Mouse (Mus musculus) erythroid progenitor cell, adult 5-6 weeks (primary cell): Measurements from ENCODE around the gene Rhox3e. TPM values are rescaled to one million over a fixed set of nuclear protein-coding genes. Genes with fewer than 3 reads are reported as not detected.
"Not testable (repeated sequence)": the region's sequence is repeated elsewhere in the genome, so short reads cannot be mapped to it uniquely, and the experiment has no call there.

Experiments used
- ATAC-seq: replicated peaks from 2 replicates; pipeline ENCODE4 v1.8.0; 2016; ENCODE audit warnings: moderate number of reproducible peaks, mild to moderate bottlenecking, moderate TSS enrichment, inconsistent platforms; ENCODE audit not compliant: poor library complexity, low FRiP score, severe bottlenecking
- total RNA-seq, 2 experiments: library from RNA; stranded (forward) in 1 of 2; stranded (reverse) in 1 of 2; fragments of 150-400 nt in 1 of 2; fragments of 186-747, 209-891 nt in 1 of 2; gene quantifications; 2 replicates each; pipeline versions ENCODE4 v1.2.3 to v1.2.4; 2015 to 2017; ENCODE audit warnings: low replicate concordance in 2 of 2

Gene Rhox3e
- total RNA-seq (2015; ENCODE audit: low replicate concordance) (not detected in 2 replicates), total RNA-seq (2017; ENCODE audit: low replicate concordance) (not detected in 2 replicates)

DNA sequence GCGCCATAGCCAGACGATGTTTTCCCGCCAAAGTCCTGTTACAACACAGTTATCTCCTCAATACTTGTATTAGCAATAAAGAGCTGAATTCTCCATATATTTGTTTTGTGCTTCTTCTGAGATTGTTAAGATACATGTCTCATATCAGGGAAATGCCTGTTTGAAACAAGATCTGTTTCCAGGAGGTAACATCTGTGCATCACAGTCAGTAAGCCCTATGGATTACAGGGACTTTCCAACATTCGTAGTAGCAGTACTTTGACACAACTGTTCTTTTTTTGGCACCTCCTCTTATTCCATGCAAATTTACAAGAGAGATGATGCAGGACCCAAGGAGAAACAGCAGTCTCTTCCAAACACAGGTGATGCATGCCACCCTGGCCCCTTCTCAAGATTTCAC is at the start of gene Rhox3e:
TSS of gene Rhox3e (plus strand) at position 301 of the 400 bp plus-strand sequence.
- not testable (repeated sequence) for ATAC-seq

GRCm38 (mm10) chrX:37514059-37514458 is 27.8 kb upstream of the Rhox3e start, which contains the start of gene Rhox4d:
TSS of gene Rhox4d (plus strand) at chrX:37514359.
- ATAC-seq, result not testable (repeated sequence)

GRCm38 (mm10) chrX:37530152-37530551 is 11.7 kb upstream of the Rhox3e start, which contains the start of gene Rhox2e:
TSS of gene Rhox2e (plus strand) at chrX:37530452.
- ATAC-seq, result not testable (repeated sequence)

DNA sequence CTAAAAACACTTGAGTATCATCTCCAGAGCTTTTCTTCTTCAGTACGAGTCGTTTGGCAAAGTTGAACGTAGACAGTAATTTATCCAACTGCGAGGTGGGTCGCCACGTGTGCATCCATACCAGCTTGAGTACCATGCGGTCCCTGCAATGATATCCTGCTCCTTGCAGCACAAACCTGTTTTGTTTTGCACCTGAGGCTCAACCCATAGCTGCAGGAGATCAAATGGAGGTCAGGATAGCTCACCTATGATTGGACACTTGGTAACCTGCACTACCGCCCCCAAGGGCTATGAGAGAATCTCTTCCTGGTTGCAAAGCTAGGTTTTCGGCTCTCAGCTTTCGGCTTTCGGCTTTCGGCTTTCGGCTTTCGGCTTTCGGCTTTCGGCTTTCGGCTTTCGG is 15.3 kb downstream of the Rhox3e start, which contains the start of gene Rhox4e:
TSS of gene Rhox4e (plus strand) at position 301 of the 400 bp plus-strand sequence.
- ATAC-seq, result not testable (repeated sequence)

- not testable (repeated sequence) for ATAC-seq
Measured at GRCm38 (mm10) chrX:37571105-37571504, 29.3 kb downstream of the Rhox3e start, which contains the start of gene Rhox2f. TSS of gene Rhox2f (plus strand) at chrX:37571405.

DNA sequence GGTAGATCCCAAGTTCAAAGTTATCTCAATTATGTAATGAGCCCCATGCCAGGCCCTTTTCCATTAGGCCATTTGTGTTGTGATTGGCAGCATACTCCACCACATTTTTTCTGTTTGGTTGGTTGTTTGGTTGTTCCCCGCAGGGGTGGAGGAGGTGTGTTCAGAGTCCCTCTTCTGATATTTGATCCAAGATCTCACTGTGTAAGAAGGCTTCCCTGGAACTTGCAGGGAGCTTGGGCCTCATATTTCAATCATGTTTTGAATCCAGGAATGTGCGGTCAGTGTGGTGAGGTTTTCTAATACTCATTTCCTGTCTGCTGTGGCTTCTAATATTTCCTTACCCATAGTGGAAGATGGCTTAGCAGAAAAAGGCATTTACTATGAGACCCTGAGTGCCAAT is 30.8 kb downstream of the Rhox3e start:
- not testable (repeated sequence) for ATAC-seq

- ATAC-seq, result not testable (repeated sequence)
Measured at GRCm38 (mm10) chrX:37580692-37581091, 38.9 kb downstream of the Rhox3e start, which contains the start of gene Rhox3f. TSS of gene Rhox3f (plus strand) at chrX:37580992.

Other genes with a start within 250 kb of the Rhox3e start
- not detected in 2 replicates for gene Rhox3a2, start 162.0 kb upstream of the Rhox3e start, total RNA-seq (2015; ENCODE audit: low replicate concordance)
- gene Rhox3a2, start 162.0 kb upstream of the Rhox3e start, total RNA-seq (2017; ENCODE audit: low replicate concordance), result not detected in 2 replicates
- gene Rhox4a2, start 151.2 kb upstream of the Rhox3e start, total RNA-seq (2015; ENCODE audit: low replicate concordance), result not detected in 2 replicates
- not detected in 2 replicates for gene Rhox4a2, start 151.2 kb upstream of the Rhox3e start, total RNA-seq (2017; ENCODE audit: low replicate concordance)
- gene Rhox2b, start 130.0 kb upstream of the Rhox3e start, total RNA-seq (2015; ENCODE audit: low replicate concordance), result not detected in 2 replicates
- not detected in 2 replicates for gene Rhox2b, start 130.0 kb upstream of the Rhox3e start, total RNA-seq (2017; ENCODE audit: low replicate concordance)
- gene Rhox4b, start 109.5 kb upstream of the Rhox3e start, total RNA-seq (2015; ENCODE audit: low replicate concordance), result not detected in 2 replicates
- not detected in 2 replicates for gene Rhox4b, start 109.5 kb upstream of the Rhox3e start, total RNA-seq (2017; ENCODE audit: low replicate concordance)
- gene Rhox2c, start 88.3 kb upstream of the Rhox3e start, total RNA-seq (2015; ENCODE audit: low replicate concordance), result not detected in 2 replicates
- gene Rhox2c, start 88.3 kb upstream of the Rhox3e start, total RNA-seq (2017; ENCODE audit: low replicate concordance), result not detected in 2 replicates
- not detected in 2 replicates for gene Rhox3c, start 83.4 kb upstream of the Rhox3e start, total RNA-seq (2015; ENCODE audit: low replicate concordance)
- gene Rhox3c, start 83.4 kb upstream of the Rhox3e start, total RNA-seq (2017; ENCODE audit: low replicate concordance), result not detected in 2 replicates
- gene Rhox4c, start 61.7 kb upstream of the Rhox3e start, total RNA-seq (2015; ENCODE audit: low replicate concordance), result not detected in 2 replicates
- not detected in 2 replicates for gene Rhox4c, start 61.7 kb upstream of the Rhox3e start, total RNA-seq (2017; ENCODE audit: low replicate concordance)
- not detected in 2 replicates for gene Rhox2d, start 48.6 kb upstream of the Rhox3e start, total RNA-seq (2015; ENCODE audit: low replicate concordance)
- gene Rhox2d, start 48.6 kb upstream of the Rhox3e start, total RNA-seq (2017; ENCODE audit: low replicate concordance), result not detected in 2 replicates
- not detected in 2 replicates for gene Rhox4d, start 27.7 kb upstream of the Rhox3e start, total RNA-seq (2015; ENCODE audit: low replicate concordance)
- not detected in 2 replicates for gene Rhox4d, start 27.7 kb upstream of the Rhox3e start, total RNA-seq (2017; ENCODE audit: low replicate concordance)
- not detected in 2 replicates for gene Rhox2e, start 11.6 kb upstream of the Rhox3e start, total RNA-seq (2015; ENCODE audit: low replicate concordance)
- gene Rhox2e, start 11.6 kb upstream of the Rhox3e start, total RNA-seq (2017; ENCODE audit: low replicate concordance), result not detected in 2 replicates
- gene Rhox4e, start 15.4 kb downstream of the Rhox3e start, total RNA-seq (2015; ENCODE audit: low replicate concordance), result not detected in 2 replicates
- gene Rhox4e, start 15.4 kb downstream of the Rhox3e start, total RNA-seq (2017; ENCODE audit: low replicate concordance), result not detected in 2 replicates
- gene Rhox2f, start 29.4 kb downstream of the Rhox3e start, total RNA-seq (2015; ENCODE audit: low replicate concordance), result not detected in 2 replicates
- not detected in 2 replicates for gene Rhox2f, start 29.4 kb downstream of the Rhox3e start, total RNA-seq (2017; ENCODE audit: low replicate concordance)
- gene Rhox3f, start 39.0 kb downstream of the Rhox3e start, total RNA-seq (2015; ENCODE audit: low replicate concordance), result not detected in 2 replicates
- gene Rhox3f, start 39.0 kb downstream of the Rhox3e start, total RNA-seq (2017; ENCODE audit: low replicate concordance), result not detected in 2 replicates
- gene Rhox4f, start 65.7 kb downstream of the Rhox3e start, total RNA-seq (2015; ENCODE audit: low replicate concordance), result not detected in 2 replicates
- not detected in 2 replicates for gene Rhox4f, start 65.7 kb downstream of the Rhox3e start, total RNA-seq (2017; ENCODE audit: low replicate concordance)
- gene Rhox3g, start 86.6 kb downstream of the Rhox3e start, total RNA-seq (2015; ENCODE audit: low replicate concordance), result not detected in 2 replicates
- gene Rhox3g, start 86.6 kb downstream of the Rhox3e start, total RNA-seq (2017; ENCODE audit: low replicate concordance), result not detected in 2 replicates
- gene Rhox2g, start 101.5 kb downstream of the Rhox3e start, total RNA-seq (2015; ENCODE audit: low replicate concordance), result not detected in 2 replicates
- gene Rhox2g, start 101.5 kb downstream of the Rhox3e start, total RNA-seq (2017; ENCODE audit: low replicate concordance), result not detected in 2 replicates
- gene Rhox4g, start 109.3 kb downstream of the Rhox3e start, total RNA-seq (2015; ENCODE audit: low replicate concordance), result not detected in 2 replicates
- gene Rhox4g, start 109.3 kb downstream of the Rhox3e start, total RNA-seq (2017; ENCODE audit: low replicate concordance), result not detected in 2 replicates
- not detected in 2 replicates for gene Rhox3h, start 126.7 kb downstream of the Rhox3e start, total RNA-seq (2015; ENCODE audit: low replicate concordance)
- gene Rhox3h, start 126.7 kb downstream of the Rhox3e start, total RNA-seq (2017; ENCODE audit: low replicate concordance), result not detected in 2 replicates
- gene Rhox2h, start 131.3 kb downstream of the Rhox3e start, total RNA-seq (2015; ENCODE audit: low replicate concordance), result not detected in 2 replicates
- gene Rhox2h, start 131.3 kb downstream of the Rhox3e start, total RNA-seq (2017; ENCODE audit: low replicate concordance), result not detected in 2 replicates